Mouse (Mus musculus) neutrophil, adult 59 days (primary cell): Measurements from ENCODE around the gene H2-Ab1. TPM values are rescaled to one million over a fixed set of nuclear protein-coding genes. Genes with fewer than 3 reads are reported as not detected.

ENCODE experiments used
- total RNA-seq, 2 experiments: library from RNA; stranded (reverse); gene quantifications; 1 replicate in 1 of 2; 2 replicates in 1 of 2; pipeline ENCODE4 v1.2.4; 2023

The H2-Ab1 gene
- total RNA-seq = 10 to 100 TPM; 45.1 to 87.0 TPM

GRCm38 (mm10) chr17:34257594-34258375, at the start of gene H2-Ab1:
Gene H2-Ab1, plus strand, starts transcription at chr17:34257689.

DNA sequence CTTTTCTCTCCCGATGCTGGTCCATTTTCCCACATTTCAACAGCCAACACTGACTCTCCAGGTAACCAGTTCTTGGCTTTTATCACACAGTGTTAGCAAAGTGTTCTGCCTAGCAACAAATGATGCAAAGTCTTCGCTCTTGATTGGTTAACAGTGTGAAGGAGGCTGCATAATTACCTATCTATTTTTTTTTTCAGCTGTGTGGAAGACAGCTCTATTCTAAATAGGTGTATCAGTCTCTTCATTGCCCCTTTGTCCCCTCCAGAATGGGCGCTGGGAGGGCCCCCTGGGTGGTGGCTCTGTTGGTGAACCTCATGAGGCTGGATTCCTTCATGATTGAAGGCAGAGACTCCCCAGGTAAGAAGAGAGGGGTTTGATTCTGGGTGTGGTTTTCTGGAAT, 18.8 kb upstream of the H2-Ab1 start, which contains the start of gene H2-Ob:
Gene H2-Ob (plus strand): TSS at position 198 of the 400 bp plus-strand sequence.

DNA sequence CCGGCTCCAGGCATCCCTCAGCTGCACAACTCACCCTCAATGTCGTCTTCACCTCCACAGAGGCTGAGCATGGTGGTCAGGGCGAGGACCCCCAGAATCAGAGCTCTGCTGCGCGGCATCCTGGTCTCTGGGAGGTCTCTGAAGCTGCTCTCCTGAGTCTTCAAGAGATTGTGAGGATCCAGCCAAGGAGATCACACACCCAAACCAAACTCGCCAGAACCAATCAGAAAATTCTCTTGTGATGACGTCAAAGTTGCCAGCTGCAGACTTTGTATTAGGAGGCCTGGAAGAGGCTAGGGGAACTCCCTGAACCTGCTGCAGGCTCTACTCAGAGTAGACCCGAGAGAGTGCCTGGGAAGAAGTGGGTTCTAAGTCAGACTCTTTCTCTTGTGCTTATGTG, 30.2 kb downstream of the H2-Ab1 start, which contains the start of gene H2-Aa:
Gene H2-Aa (minus strand): TSS at position 176 of the 400 bp plus-strand sequence.

DNA sequence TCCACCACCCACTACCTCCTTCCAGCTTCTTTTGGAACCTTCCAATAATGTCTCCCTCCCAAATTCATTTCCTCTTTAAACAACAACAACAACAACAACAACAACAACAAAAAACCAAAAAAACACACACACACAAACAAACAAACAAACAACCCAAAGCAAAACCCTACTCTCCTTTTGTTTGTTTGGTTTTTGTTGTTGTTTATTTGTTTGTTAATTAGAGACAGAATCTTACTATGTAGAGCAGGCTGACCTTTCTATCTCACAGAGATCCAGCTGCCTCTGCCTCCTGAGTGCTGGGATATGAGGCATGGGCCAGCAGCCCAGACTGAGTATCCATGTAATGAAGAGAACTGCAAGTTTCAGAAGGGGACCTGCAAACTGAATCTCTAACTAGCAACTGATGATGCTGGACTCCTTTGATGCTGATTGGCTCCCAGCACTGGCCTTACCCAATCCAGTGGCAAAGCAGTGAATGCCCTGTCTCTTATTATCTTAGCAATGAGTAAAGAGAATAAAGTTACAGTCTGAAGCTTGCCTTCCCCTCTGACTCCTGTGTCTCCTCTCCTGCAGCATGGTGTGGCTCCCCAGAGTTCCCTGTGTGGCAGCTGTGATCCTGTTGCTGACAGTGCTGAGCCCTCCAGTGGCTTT, 48.0 kb downstream of the H2-Ab1 start, which contains the start of gene H2-Eb1:
Gene H2-Eb1 (plus strand): TSS at position 488 of the 651 bp plus-strand sequence.

Other genes starting within 250 kb of the H2-Ab1 start
- gene Ring1, start 233.0 kb upstream of the H2-Ab1 start, total RNA-seq = 10 to 100 TPM; 13.7 to 14.8 TPM
- 10 to 100 TPM; 69.5 to 70.9 TPM for gene H2-Ke6, start 229.6 kb upstream of the H2-Ab1 start, total RNA-seq
- 10 to 100 TPM; 60.0 to 81.8 TPM for gene Slc39a7, start 226.0 kb upstream of the H2-Ab1 start, total RNA-seq
- 10 to 100 TPM; 57.4 to 59.4 TPM for gene Rxrb, start 225.9 kb upstream of the H2-Ab1 start, total RNA-seq
- 1 to 10 TPM; 4.2 to 7.9 TPM for gene Col11a2, start 218.3 kb upstream of the H2-Ab1 start, total RNA-seq
- gene H2-Oa, start 165.3 kb upstream of the H2-Ab1 start, total RNA-seq = 1 to 10 TPM; 1.5 to 1.8 TPM
- gene H2-DMa, start 138.1 kb upstream of the H2-Ab1 start, total RNA-seq = 10 to 100 TPM; 52.3 to 73.6 TPM
- 100 to 1,000 TPM; 173 to 194 TPM for gene Brd2, start 135.1 kb upstream of the H2-Ab1 start, total RNA-seq
- 10 to 100 TPM; 23.5 to 25.0 TPM for gene H2-DMb2, start 114.4 kb upstream of the H2-Ab1 start, total RNA-seq
- gene H2-DMb1, start 104.6 kb upstream of the H2-Ab1 start, total RNA-seq = 10 to 100 TPM; 34.0 to 36.4 TPM
- 10 to 100 TPM; 52.6 to 57.7 TPM for gene Tap1, start 70.1 kb upstream of the H2-Ab1 start, total RNA-seq
- gene Psmb9, start 69.9 kb upstream of the H2-Ab1 start, total RNA-seq = 10 to 100 TPM; 87.2 to 92.0 TPM
- 100 to 1,000 TPM in 1 of 2 experiments, 10 to 100 TPM in 1; 99.8 to 111 TPM for gene Psmb8, start 60.0 kb upstream of the H2-Ab1 start, total RNA-seq
- gene Tap2, start 54.2 kb upstream of the H2-Ab1 start, total RNA-seq = 10 to 100 TPM; 71.9 to 84.9 TPM
- 1 to 10 TPM; 2.9 to 3.4 TPM for gene H2-Ob, start 18.8 kb upstream of the H2-Ab1 start, total RNA-seq
- gene H2-Aa, start 30.1 kb downstream of the H2-Ab1 start, total RNA-seq = 10 to 100 TPM; 40.3 to 76.5 TPM
- gene H2-Eb1, start 48.2 kb downstream of the H2-Ab1 start, total RNA-seq = 10 to 100 TPM; 19.5 to 42.5 TPM
- gene H2-Eb2, start 68.0 kb downstream of the H2-Ab1 start, total RNA-seq = under 1 TPM; 0.09 to 0.13 TPM
- 1 to 10 TPM; 3.3 TPM for gene Btnl2, start 97.1 kb downstream of the H2-Ab1 start, total RNA-seq
- gene Btnl1, start 119.4 kb downstream of the H2-Ab1 start, total RNA-seq = not detected
- under 1 TPM; 0.57 to 0.69 TPM for gene BC051142, start 141.1 kb downstream of the H2-Ab1 start, total RNA-seq
- not detected for gene Btnl4, start 219.6 kb downstream of the H2-Ab1 start, total RNA-seq